Mouse (Mus musculus): Measurements from ENCODE around the gene Rundc3a.
"Not testable (repeated sequence)": the region's sequence is repeated elsewhere in the genome, so short reads cannot be mapped to it uniquely, and the experiment has no call there.

Rundc3a gene

DNA sequence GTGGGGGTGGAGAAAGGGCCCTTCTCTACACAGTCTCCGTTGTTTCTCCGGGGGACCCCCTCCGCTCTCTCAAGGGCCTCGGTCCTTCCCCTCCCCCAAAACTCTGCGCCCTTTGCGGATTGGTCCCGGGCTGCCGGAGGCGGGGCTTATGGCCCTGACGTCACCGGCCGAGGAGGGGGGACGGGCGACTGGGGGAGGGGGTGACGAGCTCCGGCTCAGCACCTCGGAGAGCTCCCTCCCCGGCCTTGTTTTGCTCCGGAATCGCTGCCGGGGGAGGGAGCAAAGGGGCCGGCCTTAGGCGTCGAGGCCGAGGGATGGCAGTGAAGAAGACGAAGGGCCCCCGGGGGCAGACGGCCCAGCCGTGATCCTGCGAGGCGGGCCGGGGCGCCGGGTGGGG lies at the start of gene Rundc3a:
Gene Rundc3a (plus strand): TSS at position 166 of the 397 bp plus-strand sequence.
- no peak for DNase-seq (ENCODE audit: low spot score)

DNA sequence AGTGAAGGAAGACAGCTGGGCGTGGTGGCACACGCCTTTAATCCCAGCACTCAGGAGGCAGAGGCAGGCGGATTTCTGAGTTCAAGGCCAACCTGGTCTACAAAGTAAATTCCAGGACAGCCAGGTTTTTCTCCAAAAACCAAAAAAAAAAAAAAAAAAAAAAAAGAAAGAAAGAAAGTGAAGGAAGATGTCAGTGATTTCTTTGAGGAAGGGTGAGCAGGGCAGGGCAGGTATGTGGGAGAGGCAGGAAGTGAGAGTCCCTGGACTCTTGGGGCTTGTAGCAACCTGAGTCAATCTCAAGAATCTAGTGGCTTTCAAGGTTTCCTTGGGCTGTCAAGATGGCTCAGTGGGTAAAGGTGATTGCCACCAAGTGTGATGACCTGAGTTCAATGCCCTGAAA lies 48.7 kb upstream of the Rundc3a start:
- DNase-seq (ENCODE audit: low spot score), result no peak

GRCm38 (mm10) chr11:102346926-102347325 lies 46.3 kb upstream of the Rundc3a start:
- DNase-seq (ENCODE audit: low spot score), result no peak

- no peak for DNase-seq (ENCODE audit: low spot score)
Observed at GRCm38 (mm10) chr11:102347683-102348082, 45.5 kb upstream of the Rundc3a start.

DNA sequence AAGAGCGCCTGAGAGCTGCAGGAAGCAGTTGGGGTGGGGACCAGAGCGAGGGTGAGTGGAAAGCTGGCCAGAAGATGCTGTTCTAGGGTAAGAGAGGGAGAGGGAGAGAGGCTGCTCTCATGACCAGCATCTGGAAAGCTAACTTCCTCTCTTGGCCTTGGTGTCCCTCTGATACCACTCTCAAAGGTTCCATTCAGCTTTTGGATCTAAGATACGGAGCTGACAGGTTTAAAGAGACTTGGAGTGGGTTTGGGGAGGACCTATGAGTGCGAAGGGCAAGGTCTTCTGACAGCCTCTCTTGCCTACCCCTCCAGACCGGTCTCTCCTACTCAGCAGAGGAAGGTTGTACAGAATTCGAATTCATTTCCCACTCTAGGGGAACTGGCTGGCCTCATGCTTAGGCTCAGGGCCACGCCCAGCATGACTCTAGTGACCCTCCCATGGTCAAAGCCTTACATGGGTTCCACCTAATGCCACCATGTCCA lies 45.1 kb upstream of the Rundc3a start:
- DNase-seq (ENCODE audit: low spot score), result no peak

GRCm38 (mm10) chr11:102348771-102349170 lies 44.4 kb upstream of the Rundc3a start:
- no peak for DNase-seq (ENCODE audit: low spot score)

- DNase-seq (ENCODE audit: low spot score), result no peak
Observed at GRCm38 (mm10) chr11:102349189-102349954, 43.8 kb upstream of the Rundc3a start.

DNA sequence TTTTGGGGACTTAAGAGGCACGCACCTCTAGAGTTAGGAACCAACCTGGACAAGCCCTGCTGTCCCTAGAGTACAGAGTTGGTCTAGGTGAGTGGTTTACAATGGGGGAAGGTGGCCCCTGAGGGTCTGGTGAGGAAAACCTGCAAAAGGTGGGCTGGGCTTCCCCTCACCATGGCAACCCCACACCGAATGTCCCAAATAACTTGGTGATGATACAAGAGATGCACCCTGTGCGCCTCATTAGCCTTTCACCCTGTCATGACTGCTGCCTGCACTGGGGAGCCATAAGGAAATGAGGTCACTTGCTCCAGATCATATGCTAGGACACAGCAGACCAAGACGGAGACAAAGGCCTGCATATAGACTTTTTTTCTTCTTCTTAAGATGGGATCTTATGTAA lies 42.8 kb upstream of the Rundc3a start:
- no peak for DNase-seq (ENCODE audit: low spot score)

DNA sequence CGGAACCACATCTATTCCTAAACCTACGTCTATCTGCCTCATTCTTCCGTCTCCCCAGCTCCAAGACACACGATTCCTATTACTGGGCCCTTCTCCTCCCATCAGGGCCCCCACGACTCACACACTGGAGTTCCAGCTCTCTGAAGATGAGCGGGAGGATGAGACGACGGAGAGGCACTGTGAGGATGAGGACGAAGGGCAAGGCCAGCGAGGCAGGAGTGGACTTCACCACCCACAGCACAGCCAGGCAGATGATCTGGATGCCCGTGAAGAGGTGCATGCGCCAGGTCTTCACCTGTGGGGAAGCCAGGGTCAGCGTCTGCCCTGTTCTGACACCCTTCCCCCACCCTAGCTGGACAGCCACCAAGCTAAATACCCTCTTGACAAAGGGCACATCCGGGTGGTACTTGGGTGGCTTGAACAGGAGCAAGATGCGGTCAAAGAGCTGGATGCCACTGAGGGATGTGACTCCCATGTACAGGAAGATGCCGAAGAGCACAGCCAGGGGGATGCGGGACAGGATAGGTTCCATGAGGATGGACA lies 42.2 kb upstream of the Rundc3a start:
- no peak for DNase-seq (ENCODE audit: low spot score)

DNA sequence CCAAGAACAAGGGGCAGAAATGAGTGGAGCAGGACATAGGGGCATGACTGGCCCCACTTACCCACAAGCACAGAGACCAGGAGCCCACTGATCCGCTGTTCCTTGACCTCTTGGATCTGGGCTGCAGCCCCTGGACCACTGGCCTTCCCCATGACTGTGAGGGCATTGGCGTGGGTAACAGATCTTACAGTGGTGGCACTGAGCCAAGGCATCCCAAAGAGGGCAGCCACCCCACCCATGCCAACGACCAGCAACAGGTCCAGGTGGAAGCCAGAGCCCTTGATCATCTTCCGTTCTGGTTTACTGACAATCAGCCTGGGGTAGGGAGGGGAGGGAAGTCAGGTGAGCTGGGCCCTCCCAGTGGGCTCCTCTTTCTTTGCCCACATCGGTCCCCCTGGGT lies 40.8 kb upstream of the Rundc3a start:
- no peak for DNase-seq (ENCODE audit: low spot score)

DNA sequence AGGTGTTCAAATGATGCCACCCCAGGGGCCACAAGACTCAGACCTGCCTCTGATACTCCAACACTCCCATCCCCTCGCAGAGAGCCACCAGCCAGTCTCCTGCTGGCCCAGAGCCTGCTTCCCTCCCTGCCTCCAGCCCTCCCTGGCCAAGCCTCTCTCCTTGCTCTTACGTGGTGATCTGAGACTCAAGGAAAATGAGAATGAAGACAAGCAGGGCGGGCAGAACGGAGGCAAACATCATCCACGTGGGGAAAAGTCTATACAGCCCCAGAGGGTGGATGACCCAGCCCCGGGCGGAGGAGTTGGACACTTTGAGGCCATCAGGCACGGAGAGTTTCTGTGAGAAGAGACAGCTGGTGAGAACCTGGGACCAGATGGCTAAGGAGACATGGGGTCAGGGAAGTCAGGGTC lies 40.2 kb upstream of the Rundc3a start:
- no peak for DNase-seq (ENCODE audit: low spot score)

DNA sequence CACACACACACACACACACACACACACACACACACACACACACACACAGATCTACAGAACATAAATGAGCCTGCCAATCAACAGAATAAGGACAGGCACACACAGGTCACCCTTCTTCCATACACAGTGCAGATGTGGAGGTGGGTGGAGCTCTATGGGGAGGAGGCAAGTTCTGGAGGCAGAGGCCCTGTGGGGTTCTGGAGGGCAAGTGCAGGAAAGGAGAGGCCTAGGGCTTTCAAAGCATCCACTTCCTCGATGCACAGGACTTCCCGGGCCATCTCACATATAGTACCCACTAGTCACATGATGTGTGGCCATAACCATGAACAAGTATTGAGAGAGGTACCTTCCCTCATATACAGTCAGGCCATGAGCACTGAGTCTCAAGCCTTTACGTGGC lies 37.7 kb upstream of the Rundc3a start:
- no peak for DNase-seq (ENCODE audit: low spot score)

GRCm38 (mm10) chr11:102356190-102356589 lies 37.0 kb upstream of the Rundc3a start:
- no peak for DNase-seq (ENCODE audit: low spot score)

- no peak for DNase-seq (ENCODE audit: low spot score)
Observed at GRCm38 (mm10) chr11:102356636-102357350, 36.4 kb upstream of the Rundc3a start.

DNA sequence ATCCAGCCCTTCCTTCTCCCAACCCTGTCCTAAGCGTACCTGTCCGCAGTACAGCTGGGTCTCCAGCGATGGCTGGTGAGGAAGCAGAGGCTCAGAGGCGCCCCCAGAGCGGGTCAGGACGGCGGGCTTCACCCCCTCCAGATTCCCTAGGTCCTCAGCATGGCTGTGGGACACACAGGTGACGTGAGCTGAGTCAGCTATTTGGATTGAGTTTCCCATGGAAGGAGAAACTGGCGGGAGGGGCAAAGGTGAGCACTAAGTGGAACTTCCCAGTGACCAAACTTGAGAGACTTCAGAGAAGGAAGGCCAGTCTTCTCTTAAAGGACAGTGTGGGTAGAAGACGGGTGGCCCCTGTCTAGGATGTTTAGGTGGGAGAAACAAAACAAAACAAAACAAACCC lies 34.8 kb upstream of the Rundc3a start:
- no peak for DNase-seq (ENCODE audit: low spot score)

DNA sequence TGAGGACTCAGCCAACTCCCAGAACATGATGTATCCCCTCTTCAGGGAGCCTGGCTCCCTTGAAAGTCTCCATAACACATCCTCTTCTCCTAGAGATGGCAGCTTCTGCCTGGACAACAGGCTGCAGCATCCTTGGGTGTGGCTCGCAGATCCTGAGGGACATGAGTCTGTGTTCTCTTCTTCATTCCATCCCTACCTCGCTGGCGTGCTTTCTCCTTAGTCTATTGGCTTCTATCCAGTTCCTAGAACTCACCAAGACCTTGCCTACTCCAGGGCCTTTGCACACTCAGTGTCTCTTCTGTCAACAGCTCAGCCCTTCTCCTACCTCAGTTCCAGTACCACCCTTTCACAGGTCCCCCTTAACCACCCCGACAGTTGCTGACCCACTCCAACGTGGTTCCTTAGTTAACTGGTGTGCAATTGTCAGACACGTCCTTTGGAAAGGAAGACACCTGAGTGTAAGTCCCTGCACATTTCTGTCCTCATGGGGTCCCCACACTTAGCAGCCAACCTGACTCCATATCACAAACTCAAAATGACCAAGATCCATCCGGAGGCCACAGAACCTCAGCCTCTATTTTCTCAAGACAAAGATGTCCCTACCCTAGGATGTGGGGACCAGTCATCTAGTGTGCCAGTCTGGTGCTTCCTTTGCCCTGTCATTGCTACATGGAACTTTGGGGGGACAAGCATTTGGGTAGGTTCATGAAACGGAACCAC lies 31.3 kb upstream of the Rundc3a start:
- no peak for DNase-seq (ENCODE audit: low spot score)

GRCm38 (mm10) chr11:102363623-102364022 lies 29.6 kb upstream of the Rundc3a start:
- DNase-seq (ENCODE audit: low spot score), result no peak

- DNase-seq (ENCODE audit: low spot score), result no peak
Observed at GRCm38 (mm10) chr11:102364570-102365371, 28.4 kb upstream of the Rundc3a start.

- no peak for DNase-seq (ENCODE audit: low spot score)
Observed at GRCm38 (mm10) chr11:102365699-102366098, 27.5 kb upstream of the Rundc3a start.

GRCm38 (mm10) chr11:102366103-102366502 lies 27.1 kb upstream of the Rundc3a start, which contains the start of gene Slc4a1:
TSS of gene Slc4a1 (minus strand) at chr11:102366203.
- not testable (repeated sequence) for DNase-seq (ENCODE audit: low spot score)

DNA sequence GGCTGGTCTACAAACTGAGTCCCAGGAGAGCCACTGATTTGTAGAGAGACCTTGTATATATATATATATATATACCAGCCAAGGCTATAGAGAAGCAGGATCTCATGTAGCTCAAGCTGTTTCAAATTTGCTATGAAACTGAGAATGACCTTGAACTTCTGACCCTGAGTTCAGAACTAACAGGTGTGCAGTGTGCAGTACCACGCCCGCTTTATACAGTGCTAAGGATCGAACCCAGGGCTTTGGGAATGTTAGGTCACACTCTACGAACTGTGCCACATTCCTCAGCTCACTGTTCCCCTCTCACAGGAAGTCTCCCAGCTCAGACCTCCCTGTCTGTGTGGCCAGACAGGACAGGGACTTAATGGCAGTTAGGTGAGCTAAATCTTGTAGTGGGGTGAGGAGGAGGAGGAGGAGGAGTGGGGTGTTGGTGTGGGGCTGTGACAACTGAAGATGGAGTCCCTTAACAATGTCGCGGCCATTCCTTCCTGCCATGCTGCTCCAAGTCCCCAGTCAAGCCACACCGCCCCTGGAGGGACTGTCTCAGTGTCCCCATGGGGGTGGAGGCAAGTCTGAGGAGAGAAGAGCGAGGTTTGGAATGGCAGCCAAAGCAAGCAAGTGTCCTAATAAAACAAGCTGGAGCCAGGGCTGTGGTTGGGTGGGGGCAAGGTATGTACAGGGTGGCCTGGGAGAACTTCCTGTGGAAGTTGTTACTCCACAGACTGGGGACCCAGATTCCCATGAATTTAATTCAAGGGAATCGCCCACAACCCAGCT lies 25.5 kb upstream of the Rundc3a start:
- no peak for DNase-seq (ENCODE audit: low spot score)
